Mouse (Mus musculus) CH12.LX (cell line): ENCODE data around the gene Zbtb46. TPM values are rescaled to one million over a fixed set of nuclear protein-coding genes. Genes with fewer than 3 reads are reported as not detected.

ENCODE experiments used
- DNase-seq: peaks from one replicate; pipeline ENCODE4 v3.0.0-alpha.2; 2013; ENCODE audit errors: extremely low read depth
- H3K27ac ChIP-seq: 2 replicates; pipeline ENCODE4 v1.5.1; 2012; ENCODE audit warnings: low read depth, mild to moderate bottlenecking, control low read depth, moderate library complexity; ENCODE audit not compliant: insufficient read depth
- H3K27me3 ChIP-seq: replicated peaks from 2 replicates; pipeline ENCODE3; 2012; ENCODE audit warnings: inconsistent platforms
- H3K36me3 ChIP-seq, 2 experiments: replicated peaks in 1 of 2; 2 replicates each; pipeline versions ENCODE3 to v1.6.1; 2012; ENCODE audit warnings: inconsistent platforms in 1 of 2, low read length in 1 of 2, mild to moderate bottlenecking in 1 of 2, mixed read lengths in 1 of 2, moderate library complexity in 1 of 2; ENCODE audit not compliant: control insufficient read depth in 1 of 2, insufficient read depth in 1 of 2
- H3K4me1 ChIP-seq, 2 experiments: 2 replicates each; pipeline ENCODE4 v1.6.1; 2012; ENCODE audit warnings: inconsistent platforms in 1 of 2, moderate library complexity in 1 of 2; ENCODE audit not compliant: insufficient read depth in 2 of 2, control insufficient read depth in 1 of 2
- H3K4me2 ChIP-seq: 2 replicates; pipeline ENCODE4 v1.6.1; 2012; ENCODE audit warnings: low read depth, mild to moderate bottlenecking, control low read depth; ENCODE audit not compliant: poor library complexity, insufficient read depth, severe bottlenecking
- H3K4me3 ChIP-seq, 3 experiments: fragments of 150-350 bp in 1 of 3; sonication (generic) in 1 of 3; replicated peaks in 1 of 3; 2 replicates each; pipeline versions ENCODE3 to v1.5.1; 2011 to 2012; ENCODE audit warnings: low read depth in 2 of 3, low read length in 2 of 3, mild to moderate bottlenecking in 2 of 3, moderate library complexity in 2 of 3, control low read depth in 1 of 3, improper control_type of control experiment in 1 of 3, inconsistent platforms in 1 of 3, mixed read lengths in 1 of 3; ENCODE audit not compliant: poor library complexity in 1 of 3
- H3K79me2 ChIP-seq: replicated peaks from 2 replicates; pipeline ENCODE4 v1.6.1; 2012; ENCODE audit warnings: mild to moderate bottlenecking, moderate library complexity; ENCODE audit not compliant: control insufficient read depth, poor library complexity, insufficient read depth, severe bottlenecking; ENCODE audit errors: extremely low read depth
- H3K9ac ChIP-seq: 2 replicates; pipeline ENCODE4 v1.6.1; 2012; ENCODE audit warnings: low read depth, mild to moderate bottlenecking, control low read depth, moderate library complexity; ENCODE audit not compliant: insufficient read depth
- H3K9me3 ChIP-seq: replicated peaks from 2 replicates; pipeline ENCODE3; 2012; ENCODE audit warnings: low read length, inconsistent platforms, mixed read lengths
- BHLHE40 ChIP-seq: IDR thresholded peaks from 2 replicates; pipeline ENCODE4 v1.6.1; 2011; ENCODE audit warnings: mild to moderate bottlenecking, low read depth, low read length, improper control_type of control experiment
- ELF1 ChIP-seq: IDR thresholded peaks from 2 replicates; pipeline ENCODE4 v1.6.1; 2014; ENCODE audit warnings: low read depth, mild to moderate bottlenecking, inconsistent platforms, low read length, improper control_type of control experiment
- ETS1 ChIP-seq: conservative IDR thresholded peaks from 2 replicates; pipeline ENCODE4 v1.6.1; 2012; ENCODE audit warnings: low read depth, mild to moderate bottlenecking, inconsistent platforms, low read length, improper control_type of control experiment, moderate library complexity
- GABPA ChIP-seq: IDR thresholded peaks from 2 replicates; pipeline ENCODE4 v1.6.1; 2012; ENCODE audit warnings: low read depth, low read length, improper control_type of control experiment, inconsistent platforms; ENCODE audit not compliant: insufficient replicate concordance
- JUND ChIP-seq: conservative IDR thresholded peaks from 2 replicates; pipeline ENCODE4 v1.6.1; 2011; ENCODE audit warnings: low read depth, low read length, improper control_type of control experiment
- KAT2A ChIP-seq: IDR thresholded peaks from 2 replicates; pipeline ENCODE4 v1.6.1; 2012; ENCODE audit warnings: low read length, improper control_type of control experiment, inconsistent platforms; ENCODE audit not compliant: insufficient replicate concordance
- MAFK ChIP-seq: IDR thresholded peaks from 2 replicates; pipeline ENCODE4 v1.6.1; 2011; ENCODE audit warnings: low read length, improper control_type of control experiment; ENCODE audit not compliant: insufficient replicate concordance
- MEF2A ChIP-seq: IDR thresholded peaks from 2 replicates; pipeline ENCODE4 v1.6.1; 2014; ENCODE audit warnings: low read depth, mild to moderate bottlenecking, inconsistent platforms, low read length, improper control_type of control experiment, borderline replicate concordance
- MXI1 ChIP-seq: IDR thresholded peaks from 2 replicates; pipeline ENCODE4 v1.6.1; 2011; ENCODE audit warnings: mild to moderate bottlenecking, low read depth, low read length, improper control_type of control experiment
- MYC ChIP-seq: IDR thresholded peaks from 2 replicates; pipeline ENCODE4 v1.6.1; 2011; ENCODE audit warnings: low read depth, mild to moderate bottlenecking, improper control_type of control experiment, low read length
- NELFE ChIP-seq: IDR thresholded peaks from 2 replicates; pipeline ENCODE4 v1.6.1; 2011; ENCODE audit warnings: low read depth, low read length, improper control_type of control experiment
- NRF1 ChIP-seq: IDR thresholded peaks from 2 replicates; pipeline ENCODE4 v1.6.1; 2014; ENCODE audit warnings: low read depth, mild to moderate bottlenecking, inconsistent platforms, low read length, improper control_type of control experiment, moderate library complexity
- PAX5 ChIP-seq: IDR thresholded peaks from 2 replicates; pipeline ENCODE4 v1.6.1; 2012; ENCODE audit warnings: low read length, inconsistent platforms, mixed read lengths
- SMC3 ChIP-seq: IDR thresholded peaks from 2 replicates; pipeline ENCODE4 v1.6.1; 2011; ENCODE audit warnings: low read depth, low read length, improper control_type of control experiment
- TBP ChIP-seq: conservative IDR thresholded peaks from 2 replicates; pipeline ENCODE4 v1.6.1; 2011; ENCODE audit warnings: low read depth, low read length, improper control_type of control experiment
- TCF12 ChIP-seq: IDR thresholded peaks from 2 replicates; pipeline ENCODE4 v1.6.1; 2014; ENCODE audit warnings: low read depth, mild to moderate bottlenecking, inconsistent platforms, low read length, improper control_type of control experiment
- USF2 ChIP-seq: conservative IDR thresholded peaks from 2 replicates; pipeline ENCODE4 v1.6.1; 2011; ENCODE audit warnings: low read depth, low read length, improper control_type of control experiment
- ZC3H11A ChIP-seq: IDR thresholded peaks from 2 replicates; pipeline ENCODE4 v1.6.1; 2012; ENCODE audit warnings: low read depth, mild to moderate bottlenecking, inconsistent platforms, low read length, improper control_type of control experiment
- ZKSCAN1 ChIP-seq: IDR thresholded peaks from 2 replicates; pipeline ENCODE4 v1.6.1; 2012; ENCODE audit warnings: low read depth, inconsistent platforms, low read length, improper control_type of control experiment, borderline replicate concordance
- ZMIZ1 ChIP-seq: IDR thresholded peaks from 2 replicates; pipeline ENCODE4 v1.6.1; 2012; ENCODE audit warnings: low read depth, mild to moderate bottlenecking, inconsistent platforms, low read length, improper control_type of control experiment
- dilution Hi-C: fragments of 300-500 bp; cut with MboI; formaldehyde crosslinking; loops from 2 replicates; pipeline ENCODE4 v1.14.3; 2020; ENCODE audit warnings: low sequenced_read_pairs; ENCODE audit not compliant: extremely low pct_unique_long_range_greater_than_20kb, extremely low pct_ligation_motif_present
- in situ Hi-C: fragments of 300-500 bp; cut with MboI; formaldehyde crosslinking; loops from 3 replicates; pipeline ENCODE4 v1.14.3; 2019; ENCODE audit warnings: low sequenced_read_pairs, low pct_ligation_motif_present, low pct_unique_long_range_greater_than_20kb, mixed read lengths
- polyA plus RNA-seq: library from polyadenylated mRNA; unstranded; fragments of >175 nt; gene quantifications from 2 replicates; pipeline ENCODE4 v1.2.1, GENCODE M21; 2012; ENCODE audit warnings: low read depth; ENCODE audit not compliant: insufficient read length
- total RNA-seq, 2 experiments: library from RNA; depleted of rRNA; stranded (reverse); fragments of 300-350 nt in 1 of 2; fragments of >200 nt in 1 of 2; gene quantifications; 2 replicates each; pipeline ENCODE4 v1.2.3; 2012 to 2014

The Zbtb46 gene
- total and polyA plus RNA-seq, 3 experiments: 5.3 to 9.3 (median 6.7) TPM

DNA sequence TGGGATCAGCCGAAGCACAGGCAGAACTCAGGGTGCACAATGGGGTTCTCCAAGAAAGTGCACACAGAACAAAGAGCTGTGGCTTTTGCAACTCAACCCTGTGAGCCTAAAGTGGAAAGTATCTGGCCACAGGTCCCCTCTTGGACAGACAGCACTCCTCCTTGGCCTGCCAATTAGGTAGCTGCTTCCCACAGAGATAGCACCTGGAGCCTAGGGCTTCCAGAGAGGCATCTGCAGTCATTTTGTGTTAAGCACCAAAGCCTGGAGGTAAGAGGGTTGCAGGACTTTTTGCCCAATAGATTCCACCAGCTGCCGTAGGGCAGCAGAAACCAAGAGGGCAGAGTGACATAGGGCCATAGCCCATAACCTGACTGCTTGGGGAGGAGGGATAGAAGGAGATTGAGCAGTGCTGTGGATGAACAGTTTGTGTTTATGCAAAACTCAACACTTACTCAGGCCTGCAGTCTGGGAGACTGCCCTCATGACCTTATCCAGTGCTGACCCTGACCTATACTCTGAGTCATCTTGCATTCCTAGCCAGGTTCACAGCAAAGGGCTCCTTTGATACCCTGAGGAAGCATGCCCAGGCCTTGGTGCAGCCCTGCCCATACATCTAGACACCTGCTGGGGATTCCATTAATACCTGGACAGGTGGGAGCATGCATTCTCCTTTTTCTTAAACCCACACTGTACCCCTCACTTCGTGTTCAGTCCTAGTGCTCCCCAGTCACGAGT lies 68.9 kb downstream of the Zbtb46 start:
- H3K4me2 ChIP-seq: no peak overlapping the region
- no peak overlapping the region for H3K9ac ChIP-seq
- no peak overlapping the region for H3K4me3 ChIP-seq
- no peak overlapping the region for H3K27ac ChIP-seq
- no peaks in the 10 kb centered on the region for H3K27me3 ChIP-seq
- H3K36me3 ChIP-seq: peaks cover 30 to 86% of the 10 kb centered on the region in 2 experiments
- H3K9me3 ChIP-seq: no peaks in the 10 kb centered on the region
- no peaks in the 10 kb centered on the region for H3K4me1 ChIP-seq
- H3K79me2 ChIP-seq: no peaks in the 10 kb centered on the region
- DNase-seq: no peak
- dilution Hi-C loops (no loop called here), in situ Hi-C loops (loop anchor here (5.0 kb wide), 2 partner anchors 97 to 187 kb away; no protein-coding TSS in a partner anchor)
- TF ChIP-seq ZKSCAN1 (no peak), ETS1 (no peak), ELF1 (no peak)

- Histone ChIP-seq H3K4me2 (no peak overlapping the region), H3K36me3 (peaks cover 54 to 92% of the 10 kb centered on the region in 2 experiments), H3K79me2 (no peaks in the 10 kb centered on the region), H3K27me3 (no peaks in the 10 kb centered on the region), H3K9ac (no peak overlapping the region), H3K4me1 (peaks cover 10 to 15% of the 10 kb centered on the region in 2 experiments), H3K27ac (no peak overlapping the region), H3K4me3 (no peak overlapping the region)
- dilution Hi-C loops (no loop called here), in situ Hi-C loops (no loop called here)
- TF ChIP-seq PAX5: no peak
- TF ChIP-seq MYC: no peak
- no peak for TF ChIP-seq NELFE
- no peak for TF ChIP-seq MAFK
- TF ChIP-seq NRF1: no peak
- no peak for TF ChIP-seq ZMIZ1
- TF ChIP-seq MEF2A: no peak
- no peak for TF ChIP-seq ZC3H11A
- TF ChIP-seq TBP: no peak
- no peak for TF ChIP-seq USF2
- no peak for TF ChIP-seq KAT2A
- no peak for TF ChIP-seq MXI1
- no peak for TF ChIP-seq JUND
- no peak for TF ChIP-seq SMC3
- no peak for TF ChIP-seq ZKSCAN1
- TF ChIP-seq GABPA: no peak
- no peak for TF ChIP-seq BHLHE40
- no peak for TF ChIP-seq TCF12
- TF ChIP-seq, all 38 proteins: peak for 0
- no peak for DNase-seq
- no peaks in the 10 kb centered on the region for H3K9me3 ChIP-seq
Measured at GRCm38 (mm10) chr2:181386663-181387210, 72.5 kb downstream of the Zbtb46 start.
